Mouse (Mus musculus) kidney, embryonic 16.5 days (tissue): ENCODE measurements at regions not wholly inside any gene's neighbourhood (a gene's known extent, or its start where the extent isn't known, plus 50 kb on each side); places are given as distances from the start of the nearest gene placed in this dataset.

Experiments
- ATAC-seq: fragments of 200-750 bp; cut with Nextera tagmentation; 2 replicates; pipeline ENCODE4 v1.8.0; 2017; ENCODE audit warnings: moderate TSS enrichment; ENCODE audit not compliant: low FRiP score, low TSS enrichment
- H3K27ac ChIP-seq: fragments of 300-500 bp; sonication (generic); 2 replicates; pipeline ENCODE4 v1.5.1; 2014; ENCODE audit warnings: low read length
- H3K27me3 ChIP-seq: fragments of 300-500 bp; sonication (generic); 2 replicates; pipeline ENCODE4 v1.6.1; 2014; ENCODE audit warnings: low read length, control low read depth, mixed read lengths; ENCODE audit not compliant: insufficient read depth
- H3K36me3 ChIP-seq: fragments of 300-500 bp; sonication (generic); 2 replicates; pipeline ENCODE4 v1.6.1; 2014; ENCODE audit warnings: low read length, control low read depth, mixed read lengths; ENCODE audit not compliant: insufficient read depth
- H3K4me1 ChIP-seq: fragments of 300-500 bp; sonication (generic); 2 replicates; pipeline ENCODE4 v1.6.1; 2014; ENCODE audit warnings: low read length, control low read depth, mixed read lengths; ENCODE audit not compliant: insufficient read depth
- H3K4me2 ChIP-seq: fragments of 300-500 bp; sonication (generic); replicated peaks from 2 replicates; pipeline ENCODE4 v1.6.1; 2014; ENCODE audit warnings: low read depth, low read length
- H3K4me3 ChIP-seq: fragments of 300-500 bp; sonication (generic); 2 replicates; pipeline ENCODE4 v1.5.1; 2014; ENCODE audit warnings: mild to moderate bottlenecking, low read length
- H3K9ac ChIP-seq: fragments of 300-500 bp; sonication (generic); replicated peaks from 2 replicates; pipeline ENCODE4 v1.6.1; 2014; ENCODE audit warnings: low read length
- H3K9me3 ChIP-seq: fragments of 300-500 bp; sonication (generic); 2 replicates; pipeline ENCODE4 v1.6.1; 2016; ENCODE audit warnings: low read length, control low read depth
- WGBS: fragments of 180-500 bp; shearing (Covaris S2); extraction: QIAGEN DNeasy Blood & Tissue Kit; methylation state at CpG from one replicate; pipeline ENCODE4 v1.1.7; 2014; 5-methylcytosine and 5-hydroxymethylcytosine counted together

GRCm38 (mm10) chr1:81576965-81577664, 500.4 kb downstream of the Nyap2 start:
- no peaks in the 10 kb centered on the region for H3K27me3 ChIP-seq
- no peak overlapping the region for H3K9ac ChIP-seq
- no peak overlapping the region for H3K4me3 ChIP-seq
- no peaks in the 10 kb centered on the region for H3K36me3 ChIP-seq
- no peak for ATAC-seq
- H3K4me1 ChIP-seq = no peaks in the 10 kb centered on the region
- H3K4me2 ChIP-seq = no peak overlapping the region
- WGBS = 79% methylated on average over 8 of the region's 8 CpGs
- H3K9me3 ChIP-seq = no peaks in the 10 kb centered on the region
- H3K27ac ChIP-seq = no peak overlapping the region

- Histone ChIP-seq H3K36me3 (no peaks in the 10 kb centered on the region), H3K4me1 (no peaks in the 10 kb centered on the region), H3K27me3 (no peaks in the 10 kb centered on the region), H3K4me3 (no peak overlapping the region), H3K9me3 (no peaks in the 10 kb centered on the region), H3K4me2 (no peak overlapping the region), H3K27ac (no peak overlapping the region), H3K9ac (no peak overlapping the region)
- ATAC-seq = no peak
- WGBS = 67% methylated on average over 9 of the region's 9 CpGs
Observed at GRCm38 (mm10) chr1:81577665-81578201, 501.0 kb downstream of the Nyap2 start.

- 88% methylated on average over 4 of the region's 4 CpGs for WGBS
- Histone ChIP-seq H3K27ac (no peak overlapping the region), H3K4me3 (no peak overlapping the region), H3K36me3 (no peaks in the 10 kb centered on the region), H3K9ac (no peak overlapping the region), H3K4me2 (no peak overlapping the region), H3K27me3 (no peaks in the 10 kb centered on the region), H3K9me3 (no peaks in the 10 kb centered on the region), H3K4me1 (no peaks in the 10 kb centered on the region)
- ATAC-seq = no peak
Observed at GRCm38 (mm10) chr1:81581208-81581607, 504.5 kb downstream of the Nyap2 start.

GRCm38 (mm10) chr1:81587780-81588307, 511.1 kb downstream of the Nyap2 start:
- no peaks in the 10 kb centered on the region for H3K4me1 ChIP-seq
- H3K4me3 ChIP-seq = no peak overlapping the region
- H3K27ac ChIP-seq = no peak overlapping the region
- H3K4me2 ChIP-seq = no peak overlapping the region
- ATAC-seq = no peak
- H3K36me3 ChIP-seq = no peaks in the 10 kb centered on the region
- no peaks in the 10 kb centered on the region for H3K9me3 ChIP-seq
- 69% methylated on average over 11 of the region's 11 CpGs for WGBS
- no peak overlapping the region for H3K9ac ChIP-seq
- H3K27me3 ChIP-seq = no peaks in the 10 kb centered on the region

- H3K4me2 ChIP-seq = no peak overlapping the region
- WGBS = 86% methylated on average over 5 of the region's 5 CpGs
- no peak overlapping the region for H3K27ac ChIP-seq
- no peaks in the 10 kb centered on the region for H3K9me3 ChIP-seq
- H3K4me3 ChIP-seq = no peak overlapping the region
- no peaks in the 10 kb centered on the region for H3K27me3 ChIP-seq
- 0 out of 2 replicates have a peak, but pooled peaks cover 5% of the 10 kb centered on the region for H3K4me1 ChIP-seq
- no peaks in the 10 kb centered on the region for H3K36me3 ChIP-seq
- H3K9ac ChIP-seq = no peak overlapping the region
- ATAC-seq = no peak
Observed at GRCm38 (mm10) chr1:81591623-81592022, 514.9 kb downstream of the Nyap2 start.

GRCm38 (mm10) chr1:81593280-81594182, 516.8 kb downstream of the Nyap2 start:
- Histone ChIP-seq H3K27me3 (no peaks in the 10 kb centered on the region), H3K4me1 (0 out of 2 replicates have a peak, but pooled peaks cover 5% of the 10 kb centered on the region), H3K4me3 (peak overlapping the region; percentile 41), H3K27ac (peak overlapping the region; percentile 13; the same call in 1 of the 2 replicates), H3K4me2 (peak overlapping the region; percentile 58), H3K9me3 (no peaks in the 10 kb centered on the region), H3K36me3 (no peaks in the 10 kb centered on the region), H3K9ac (peak overlapping the region; percentile 53)
- 5% methylated on average over 19 of the region's 19 CpGs for WGBS
- ATAC-seq = peak; percentile 98

- Histone ChIP-seq H3K27ac (no peak overlapping the region), H3K27me3 (no peaks in the 10 kb centered on the region), H3K9ac (peak overlapping the region; percentile 53; the same call in 1 of the 2 replicates), H3K4me3 (peak overlapping the region; percentile 41), H3K9me3 (no peaks in the 10 kb centered on the region), H3K4me1 (0 out of 2 replicates have a peak, but pooled peaks cover 5% of the 10 kb centered on the region), H3K4me2 (peak overlapping the region; percentile 58), H3K36me3 (no peaks in the 10 kb centered on the region)
- WGBS = 8% methylated on average over 5 of the region's 5 CpGs
- no peak for ATAC-seq
Observed at GRCm38 (mm10) chr1:81594183-81594515, 517.4 kb downstream of the Nyap2 start.

- Histone ChIP-seq H3K9ac (no peak overlapping the region), H3K27me3 (no peaks in the 10 kb centered on the region), H3K4me2 (no peak overlapping the region), H3K4me1 (0 out of 2 replicates have a peak, but pooled peaks cover 5% of the 10 kb centered on the region), H3K36me3 (no peaks in the 10 kb centered on the region), H3K27ac (no peak overlapping the region), H3K4me3 (no peak overlapping the region), H3K9me3 (no peaks in the 10 kb centered on the region)
- no peak for ATAC-seq
- 41% methylated on average over 3 of the region's 3 CpGs for WGBS
Observed at GRCm38 (mm10) chr1:81594606-81595005, 517.9 kb downstream of the Nyap2 start.

- peaks cover 7% of the 10 kb centered on the region for H3K4me1 ChIP-seq
- H3K27ac ChIP-seq = no peak overlapping the region
- WGBS = 0% methylated on average over 1 of the region's 1 CpGs
- H3K4me2 ChIP-seq = no peak overlapping the region
- H3K36me3 ChIP-seq = no peaks in the 10 kb centered on the region
- no peak overlapping the region for H3K4me3 ChIP-seq
- 0 out of 2 replicates have a peak, but pooled peaks cover 3% of the 10 kb centered on the region for H3K9me3 ChIP-seq
- H3K9ac ChIP-seq = no peak overlapping the region
- ATAC-seq = peak; percentile 85
- no peaks in the 10 kb centered on the region for H3K27me3 ChIP-seq
Observed at GRCm38 (mm10) chr1:81608772-81609171, 532.0 kb downstream of the Nyap2 start.
